Mouse (Mus musculus) forebrain, postnatal 0 days (tissue): ENCODE results near the gene Clstn1. TPM values are rescaled to one million over a fixed set of nuclear protein-coding genes. Genes with fewer than 3 reads are reported as not detected.

ENCODE experiments used
- ATAC-seq: fragments of 200-750 bp; cut with Nextera tagmentation; 2 replicates; pipeline ENCODE4 v1.8.0; 2017; ENCODE audit warnings: mild to moderate bottlenecking, moderate library complexity
- DNase-seq: peaks from one replicate; pipeline ENCODE4 v3.0.0-alpha.2; 2015
- H3K27ac ChIP-seq: fragments of 300-500 bp; sonication (generic); 2 replicates; pipeline ENCODE4 v1.5.1; 2014; ENCODE audit warnings: low read depth, mild to moderate bottlenecking, antibody characterized with exemption, low read length, moderate library complexity, mixed read lengths
- H3K27me3 ChIP-seq: fragments of 300-500 bp; sonication (generic); 2 replicates; pipeline ENCODE4 v1.6.1; 2014; ENCODE audit warnings: mild to moderate bottlenecking, low read length, mixed read lengths; ENCODE audit not compliant: insufficient read depth
- H3K36me3 ChIP-seq: fragments of 300-500 bp; sonication (generic); 2 replicates; pipeline ENCODE4 v1.6.1; 2014; ENCODE audit warnings: mild to moderate bottlenecking, moderate library complexity; ENCODE audit not compliant: insufficient read depth
- H3K4me1 ChIP-seq: fragments of 300-500 bp; sonication (generic); 2 replicates; pipeline ENCODE4 v1.6.1; 2014; ENCODE audit warnings: antibody characterized with exemption; ENCODE audit not compliant: insufficient read depth
- H3K4me2 ChIP-seq: fragments of 300-500 bp; sonication (generic); 2 replicates; pipeline ENCODE4 v1.6.1; 2014; ENCODE audit warnings: low read depth, mild to moderate bottlenecking, moderate library complexity
- H3K4me3 ChIP-seq: fragments of 300-500 bp; sonication (generic); 2 replicates; pipeline ENCODE4 v1.5.1; 2014; ENCODE audit warnings: low read depth, low read length, mixed read lengths
- H3K9ac ChIP-seq: fragments of 300-500 bp; sonication (generic); 2 replicates; pipeline ENCODE4 v1.6.1; 2014; ENCODE audit warnings: mild to moderate bottlenecking
- H3K9me3 ChIP-seq: fragments of 300-500 bp; sonication (generic); 2 replicates; pipeline ENCODE4 v1.6.1; 2016; ENCODE audit warnings: low read length
- CTCF ChIP-seq: sonication (generic); IDR thresholded peaks from 2 replicates; pipeline ENCODE4 v1.5.1; 2016; ENCODE audit warnings: antibody characterized with exemption, control low read depth, low read depth
- WGBS: fragments of 180-500 bp; shearing (Covaris S2); extraction: QIAGEN DNeasy Blood & Tissue Kit; methylation state at CpG from one replicate; pipeline ENCODE4 v1.1.7; 2014; 5-methylcytosine and 5-hydroxymethylcytosine counted together
- polyA plus RNA-seq: library from polyadenylated mRNA; unstranded; fragments of >200 nt; fragmentation: Nextera tagmentation; extraction: Ambion mirVana; gene quantifications from 2 replicates; pipeline ENCODE4 v1.2.1, GENCODE M21; 2015
- total RNA-seq: library from RNA; depleted of rRNA; stranded (reverse); fragments of >200 nt; gene quantifications from 2 replicates; pipeline ENCODE4 v1.2.3, GENCODE M21; 2014

Gene Clstn1
- total and polyA plus RNA-seq, 2 experiments from 2014 or later, result 179 to 451 TPM

DNA sequence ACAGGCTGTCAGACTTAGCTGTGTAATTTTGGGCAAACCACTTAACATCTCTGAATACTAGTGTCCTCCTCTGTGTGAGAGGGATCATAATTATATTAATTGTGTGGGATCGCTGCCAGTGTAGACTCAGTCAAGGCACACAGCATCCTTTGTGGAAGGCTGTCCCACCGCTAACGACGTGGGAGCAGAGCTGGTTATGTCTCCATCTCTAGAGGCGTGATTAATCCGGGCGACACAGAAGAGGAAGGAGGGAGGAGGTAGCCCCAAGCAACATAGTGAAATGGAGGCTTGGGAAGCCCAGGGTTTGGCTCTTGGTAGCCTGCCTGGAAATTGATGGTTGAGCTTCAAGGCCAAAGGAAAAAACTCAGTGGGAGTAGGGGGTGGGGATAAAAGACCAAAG is 7.4 kb upstream of the Clstn1 start:
- Histone ChIP-seq H3K36me3 (no peaks in the 10 kb centered on the region), H3K27ac (no peak overlapping the region), H3K9me3 (no peaks in the 10 kb centered on the region), H3K4me3 (no peak overlapping the region), H3K4me1 (no peaks in the 10 kb centered on the region), H3K27me3 (no peaks in the 10 kb centered on the region), H3K4me2 (no peak overlapping the region), H3K9ac (no peak overlapping the region)
- no peak for TF ChIP-seq CTCF
- ATAC-seq (peak; percentile 45; the same call in 1 of the 2 replicates), DNase-seq (no peak)
- 17% methylated on average over 7 of the region's 7 CpGs for WGBS

DNA sequence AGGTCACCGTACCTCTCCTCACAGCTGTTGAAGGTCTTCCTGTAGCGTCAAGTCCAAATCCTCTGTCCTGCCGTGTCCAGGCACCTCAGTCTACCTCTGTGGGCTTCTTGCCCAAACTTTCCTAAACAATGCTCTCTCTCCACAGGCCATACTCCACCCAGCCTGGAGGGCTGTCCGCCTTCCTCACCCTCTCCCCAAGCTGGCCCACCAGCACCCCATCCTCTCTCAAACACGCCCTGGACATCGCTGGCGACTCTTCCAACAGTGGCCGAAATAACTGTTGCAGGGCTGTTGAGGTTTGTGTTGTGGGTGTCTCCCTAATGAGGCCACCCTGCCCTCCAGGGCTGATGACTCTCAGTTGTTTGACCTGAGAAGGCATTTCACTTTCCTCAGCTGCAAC is 1.0 kb upstream of the Clstn1 start:
- Histone ChIP-seq H3K4me1 (peaks cover 9% of the 10 kb centered on the region; the same call in 1 of the 2 replicates), H3K27ac (no peak overlapping the region; the same call in 1 of the 2 replicates), H3K27me3 (no peaks in the 10 kb centered on the region), H3K36me3 (no peaks in the 10 kb centered on the region), H3K9ac (no peak overlapping the region), H3K9me3 (no peaks in the 10 kb centered on the region), H3K4me3 (no peak overlapping the region), H3K4me2 (no peak overlapping the region)
- DNase-seq (no peak), ATAC-seq (no peak)
- WGBS, result 90% methylated on average over 8 of the region's 8 CpGs
- no peak for TF ChIP-seq CTCF

DNA sequence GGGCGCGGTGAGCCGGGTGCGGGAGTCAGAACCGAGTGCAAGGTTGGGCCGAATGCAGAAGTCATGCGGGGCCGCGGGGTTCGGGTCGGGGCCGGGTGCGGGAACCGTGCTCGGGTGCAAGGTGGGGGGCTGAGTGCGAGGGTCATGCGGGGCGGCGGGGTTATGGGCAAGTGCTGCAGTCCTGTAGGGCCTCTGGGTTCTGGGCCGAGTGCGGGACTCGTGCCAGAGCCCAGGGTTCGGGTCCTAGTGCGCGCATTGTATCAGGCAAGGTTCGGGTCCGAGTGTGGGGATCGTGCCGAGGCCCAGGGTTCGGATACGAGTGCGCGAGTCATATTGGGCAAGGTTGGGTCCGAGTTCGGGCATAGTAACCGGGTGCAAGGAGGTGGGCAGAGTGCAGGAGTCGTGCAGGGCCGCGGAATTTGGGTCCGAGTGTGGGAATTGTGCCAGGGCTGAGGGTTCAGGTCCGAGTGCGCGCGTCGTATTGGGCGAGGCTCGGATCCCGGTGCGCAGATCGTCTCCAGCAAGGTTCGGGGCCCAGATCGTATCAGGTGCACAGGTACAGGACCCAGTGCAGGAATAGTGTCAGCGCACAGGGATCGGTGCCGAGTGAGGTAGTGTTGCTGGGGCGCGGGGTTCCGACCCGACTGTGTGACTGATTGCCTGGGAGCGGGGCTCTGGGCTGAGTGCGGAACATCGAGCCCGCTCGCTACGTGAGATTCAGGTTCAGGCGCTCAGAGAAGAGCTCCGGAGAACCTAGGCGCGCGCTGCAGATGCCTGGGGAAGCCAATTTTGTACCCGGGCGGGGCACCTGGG is 721 bp downstream of the Clstn1 start:
- DNase-seq, result peak; percentile 53
- H3K9me3 ChIP-seq, result no peaks in the 10 kb centered on the region

DNA sequence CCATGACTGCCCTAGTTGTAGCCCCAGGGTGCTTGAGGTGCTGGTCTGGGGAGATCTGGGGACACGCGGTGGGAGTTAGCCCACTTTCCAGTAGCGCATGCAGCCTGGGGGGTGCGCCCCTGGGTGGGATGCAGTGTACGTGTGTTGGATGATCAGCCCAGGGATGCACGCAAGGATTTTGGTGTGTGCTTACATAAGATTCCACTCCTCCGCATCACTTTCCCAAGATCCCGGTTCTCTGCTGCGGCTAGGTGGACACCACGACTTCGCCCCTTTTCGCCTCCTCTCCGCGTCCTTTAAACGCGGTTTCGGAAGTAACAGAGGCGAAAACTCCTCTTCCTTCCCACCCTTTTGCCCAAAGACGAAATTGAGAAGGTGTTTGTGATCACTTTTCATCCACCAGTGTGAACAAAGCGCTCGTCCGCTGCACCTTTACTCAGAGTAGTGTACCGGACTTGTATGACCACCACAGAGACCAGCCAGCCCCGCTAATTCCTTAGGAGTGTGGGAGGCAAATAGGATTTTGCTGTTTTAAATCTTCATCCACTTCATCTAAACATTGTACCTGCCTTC is 1.4 kb downstream of the Clstn1 start:
- peak; percentile 49 for ATAC-seq
- Histone ChIP-seq H3K4me2 (peak overlapping the region; percentile 96), H3K27me3 (no peaks in the 10 kb centered on the region), H3K9ac (peak overlapping the region; percentile 93), H3K9me3 (no peaks in the 10 kb centered on the region), H3K36me3 (no peaks in the 10 kb centered on the region), H3K4me3 (peak overlapping the region; percentile 96), H3K27ac (no peak overlapping the region), H3K4me1 (peaks cover 9% of the 10 kb centered on the region; the same call in 1 of the 2 replicates)
- DNase-seq, result no peak
- TF ChIP-seq CTCF, result no peak
- WGBS, result 3% methylated on average over 23 of the region's 24 CpGs

More for the DNA sequence above, 721 bp downstream of the Clstn1 start:
- Histone ChIP-seq H3K36me3 (no peaks in the 10 kb centered on the region), H3K4me1 (peaks cover 9% of the 10 kb centered on the region; the same call in 1 of the 2 replicates), H3K4me3 (peak overlapping the region; percentile 96), H3K27ac (peak overlapping the region; percentile 84), H3K9ac (peak overlapping the region; percentile 93), H3K27me3 (no peaks in the 10 kb centered on the region), H3K4me2 (peak overlapping the region; percentile 96)
- ATAC-seq, result peak; percentile 60
- WGBS, result under 1% methylated on average over 72 of the region's 72 CpGs
- TF ChIP-seq CTCF, result no peak

DNA sequence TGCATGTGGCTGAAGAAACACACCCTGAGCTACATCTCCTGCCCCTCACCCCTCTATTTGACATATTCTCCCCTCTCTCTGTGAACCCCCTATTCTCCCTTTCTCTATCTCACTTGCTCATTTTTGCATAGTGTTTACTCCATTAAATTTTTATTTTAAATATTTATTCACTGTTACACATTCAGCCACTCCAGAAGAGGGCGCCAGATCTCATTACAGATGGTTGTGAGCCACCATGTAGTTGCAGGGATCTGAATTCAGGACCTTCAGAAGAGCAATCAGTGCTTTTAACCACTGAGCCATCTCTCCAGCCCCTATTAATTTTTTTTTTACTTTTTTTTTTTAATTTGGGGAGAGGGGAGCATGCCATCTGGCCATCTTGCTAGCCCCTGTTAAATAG is 3.9 kb downstream of the Clstn1 start:
- Histone ChIP-seq H3K4me3 (no peak overlapping the region), H3K4me2 (no peak overlapping the region), H3K27me3 (no peaks in the 10 kb centered on the region), H3K36me3 (no peaks in the 10 kb centered on the region), H3K9ac (no peak overlapping the region), H3K9me3 (no peaks in the 10 kb centered on the region), H3K27ac (no peak overlapping the region), H3K4me1 (peaks cover 9% of the 10 kb centered on the region; the same call in 1 of the 2 replicates)
- ATAC-seq, result no peak
- WGBS, result 89% methylated on average over 1 of the region's 1 CpGs
- no peak for DNase-seq
- peak; percentile 32 for TF ChIP-seq CTCF

DNA sequence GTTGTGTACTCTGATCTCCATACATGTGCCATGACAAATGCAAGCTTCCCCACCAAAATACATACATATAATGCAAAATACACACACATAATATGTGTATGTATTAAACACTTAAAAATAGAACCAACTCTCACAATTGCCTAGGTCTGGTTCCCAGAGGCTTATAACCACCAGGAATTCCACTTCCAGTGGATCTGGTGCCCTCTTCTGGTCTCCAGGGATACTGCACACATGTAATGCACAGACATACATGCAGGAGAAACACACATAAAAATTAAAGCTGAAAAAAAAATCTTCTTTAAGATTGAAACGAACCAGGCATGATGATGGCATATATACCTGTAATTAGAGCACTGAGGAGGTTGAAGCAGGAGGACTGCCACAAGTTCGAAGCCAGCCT is 5.2 kb downstream of the Clstn1 start:
- Histone ChIP-seq H3K4me1 (peaks cover 9% of the 10 kb centered on the region; the same call in 1 of the 2 replicates), H3K4me2 (no peak overlapping the region), H3K36me3 (no peaks in the 10 kb centered on the region), H3K9ac (no peak overlapping the region), H3K27ac (no peak overlapping the region), H3K9me3 (no peaks in the 10 kb centered on the region), H3K4me3 (no peak overlapping the region), H3K27me3 (no peaks in the 10 kb centered on the region)
- no peak for ATAC-seq
- WGBS, result 89% methylated on average over 2 of the region's 2 CpGs
- TF ChIP-seq CTCF, result peak; percentile 59
- no peak for DNase-seq
